Mouse (Mus musculus): Measurements from ENCODE around the gene Klf3.
A peak's percentile ranks its signal among the peaks of the same experiment; 100 is the strongest.

Gene Klf3

GRCm38 (mm10) chr5:64835295-64835694 lies 32.1 kb downstream of the Klf3 start:
- no peak for DNase-seq (ENCODE audit: low spot score)

- no peak for DNase-seq (ENCODE audit: low spot score)
These were observed 35.9 kb downstream of the Klf3 start for GRCm38 (mm10) chr5:64839016-64839599.

- DNase-seq (ENCODE audit: low spot score), result no peak
These were observed 36.9 kb downstream of the Klf3 start for GRCm38 (mm10) chr5:64840087-64840486.

GRCm38 (mm10) chr5:64844622-64845021 lies 41.4 kb downstream of the Klf3 start:
- no peak for DNase-seq (ENCODE audit: low spot score)

- DNase-seq (ENCODE audit: low spot score), result no peak
These were observed 44.1 kb downstream of the Klf3 start for GRCm38 (mm10) chr5:64847305-64847704.

- DNase-seq (ENCODE audit: low spot score), result no peak
These were observed 46.7 kb downstream of the Klf3 start for GRCm38 (mm10) chr5:64849892-64850291.

- no peak for DNase-seq (ENCODE audit: low spot score)
These were observed 49.6 kb downstream of the Klf3 start for GRCm38 (mm10) chr5:64852656-64853398.

GRCm38 (mm10) chr5:64853421-64853820 lies 50.2 kb downstream of the Klf3 start:
- no peak for DNase-seq (ENCODE audit: low spot score)

- no peak for DNase-seq (ENCODE audit: low spot score)
These were observed 52.0 kb downstream of the Klf3 start for GRCm38 (mm10) chr5:64855199-64855598.

GRCm38 (mm10) chr5:64860900-64861470 lies 57.8 kb downstream of the Klf3 start:
- peak; percentile 44 for DNase-seq (ENCODE audit: low spot score)

GRCm38 (mm10) chr5:64861471-64862199 lies 58.4 kb downstream of the Klf3 start:
- peak; percentile 38 for DNase-seq (ENCODE audit: low spot score)

- no peak for DNase-seq (ENCODE audit: low spot score)
These were observed 59.1 kb downstream of the Klf3 start for GRCm38 (mm10) chr5:64862269-64862668.

GRCm38 (mm10) chr5:64864699-64865108 lies 61.5 kb downstream of the Klf3 start:
- DNase-seq (ENCODE audit: low spot score), result peak; percentile 23

- no peak for DNase-seq (ENCODE audit: low spot score)
These were observed 62.2 kb downstream of the Klf3 start for GRCm38 (mm10) chr5:64865219-64865964.

- DNase-seq (ENCODE audit: low spot score), result peak; percentile 70
These were observed 63.3 kb downstream of the Klf3 start for GRCm38 (mm10) chr5:64866331-64867050.

GRCm38 (mm10) chr5:64867124-64867523 lies 63.9 kb downstream of the Klf3 start:
- DNase-seq (ENCODE audit: low spot score), result no peak

- DNase-seq (ENCODE audit: low spot score), result no peak
These were observed 64.4 kb downstream of the Klf3 start for GRCm38 (mm10) chr5:64867551-64867950.

GRCm38 (mm10) chr5:64876086-64876830 lies 73.1 kb downstream of the Klf3 start:
- no peak for DNase-seq (ENCODE audit: low spot score)

GRCm38 (mm10) chr5:64877235-64878026 lies 74.2 kb downstream of the Klf3 start:
- DNase-seq (ENCODE audit: low spot score), result no peak

- peak; percentile 44 for DNase-seq (ENCODE audit: low spot score)
These were observed 74.8 kb downstream of the Klf3 start for GRCm38 (mm10) chr5:64878027-64878425.

Measured in ovary, postnatal 36 days (tissue).